19 mouse cellular contexts compared by ENCODE assay signal in genomic region chr6:93363846-93364245, GRCm38 (mm10).
DNase-seq lines count a peak whose midpoint lies in the region; TF ChIP-seq lines count a peak whose summit lies in the region.
"Had no signal": no experiment of that assay in that cellular context is flagged by ENCODE, and none has a peak within 500 bp of the region (broad histone marks: within the 10 kb centered on the region; RNA-seq: fewer than 3 reads in every experiment).

No protein-coding gene starts in this region.

- H3K36me3 ChIP-seq in E14TG2a.4 (ENCODE audit: insufficient read depth, low read length), result no peaks in the 10 kb centered on the region
- H3K36me3 ChIP-seq: embryonic facial prominence, embryonic 12.5 days; forebrain, embryonic 12.5 days; heart, embryonic 10.5 days; midbrain, embryonic 12.5 days had no signal

- DNase-seq in gastrocnemius, adult 2 months, result no peak
- no peak for DNase-seq in gastrocnemius, postnatal 10 days
- DNase-seq in left cerebral cortex, adult 2 months (ENCODE audit: extremely low spot score in 1 of 2, low spot score in 2 of 2), result no peak
- DNase-seq in left cerebral cortex, postnatal 14 days (ENCODE audit: low spot score in 2 of 2), result no peak
- DNase-seq in ZHBTc4 (ENCODE audit: low read depth, low spot score), result peak; percentile 60
- no peak for DNase-seq in adrenal gland, postnatal 36 days
- no peak for DNase-seq in urinary bladder, adult 18-20 months (ENCODE audit: low spot score in 2 of 2)
- DNase-seq: adrenal gland, postnatal 25 days; cerebellum, adult 11-12 months; heart, postnatal 4 days; kidney, adult 11 months; lung, adult 18-20 months; thymus, postnatal 14 days had no signal

- H3K27me3 ChIP-seq in E14TG2a.4 (ENCODE audit: insufficient read depth, low read length), result no peaks in the 10 kb centered on the region
- H3K27me3 ChIP-seq: embryonic facial prominence, embryonic 12.5 days; forebrain, embryonic 12.5 days; midbrain, embryonic 12.5 days had no signal

- H3K9me3 ChIP-seq in E14TG2a.4 (ENCODE audit: low read length), result no peaks in the 10 kb centered on the region
- H3K9me3 ChIP-seq: embryonic facial prominence, embryonic 12.5 days; forebrain, embryonic 12.5 days; heart, embryonic 10.5 days; midbrain, embryonic 12.5 days had no signal

- intact Hi-C loops in gastrocnemius, adult 2 months (cut with DNase I), result no loop called here
- intact Hi-C loops in left cerebral cortex, adult 2 months (cut with DNase I), result no loop called here
- intact Hi-C loops in left cerebral cortex, postnatal 14 days (cut with DNase I), result no loop called here

- H3K27ac ChIP-seq in gastrocnemius, adult 2 months, result no peak overlapping the region
- no peak overlapping the region for H3K27ac ChIP-seq in left cerebral cortex, adult 2 months
- H3K27ac ChIP-seq: embryonic facial prominence, embryonic 12.5 days; forebrain, embryonic 12.5 days; heart, embryonic 10.5 days; midbrain, embryonic 12.5 days had no signal

- H3K4me3 ChIP-seq in gastrocnemius, adult 2 months, result no peak overlapping the region
- H3K4me3 ChIP-seq in left cerebral cortex, adult 2 months, result no peak overlapping the region
- H3K4me3 ChIP-seq in E14TG2a.4 (replicated peaks; ENCODE audit: low read length), result no peak overlapping the region
- H3K4me3 ChIP-seq: embryonic facial prominence, embryonic 12.5 days; erythroblast, embryonic 14.5 days; forebrain, embryonic 12.5 days; heart, embryonic 10.5 days; midbrain, embryonic 12.5 days had no signal

- no peaks in the 10 kb centered on the region for H3K4me1 ChIP-seq in E14TG2a.4 (replicated peaks; ENCODE audit: low read depth, low read length)
- H3K4me1 ChIP-seq: embryonic facial prominence, embryonic 12.5 days; forebrain, embryonic 12.5 days; heart, embryonic 10.5 days; midbrain, embryonic 12.5 days had no signal

- TF ChIP-seq CTCF in gastrocnemius, adult 2 months (IDR thresholded peaks at IDR 0.05), result peak; percentile 12; the same call in 1 of the 2 replicates
- peak; percentile 6 for TF ChIP-seq CTCF in left cerebral cortex, adult 2 months (IDR thresholded peaks at IDR 0.05)
- TF ChIP-seq CTCF in E14TG2a.4 (conservative IDR thresholded peaks at IDR 0.05; ENCODE audit: low read length), result peak; percentile 59

Comparison
In these comparisons a context has a peak if more than half of its experiments do, and no peak if none do; other contexts are left out.
1. CTCF ChIP-seq: peak in every context shown above with its lines; median percentile 59 in E14TG2a.4; 12 in gastrocnemius, adult 2 months; 6 in left cerebral cortex, adult 2 months.